Mouse (Mus musculus) heart, adult 18-20 months (tissue): ENCODE results near the gene Tacr2. TPM values are rescaled to one million over a fixed set of nuclear protein-coding genes. Genes with fewer than 3 reads are reported as not detected.

Experiments
- DNase-seq, 2 experiments: peaks; one replicate each; pipeline ENCODE4 v3.0.0; 2021 to 2022; ENCODE audit warnings: mixed read lengths in 1 of 2
- long read RNA-seq, 2 experiments: library from polyadenylated mRNA; stranded (forward); transcript quantifications; one replicate each; pipeline ENCODE4 v2.0.0; 2021
- total RNA-seq, 2 experiments: library from RNA; stranded (reverse); gene quantifications; 2 replicates each; pipeline ENCODE4 v1.2.3; 2021

Tacr2 gene
- not detected for total RNA-seq
- long read RNA-seq, experiment 1: 0 reads
- long read RNA-seq, experiment 2: 0 reads

DNA sequence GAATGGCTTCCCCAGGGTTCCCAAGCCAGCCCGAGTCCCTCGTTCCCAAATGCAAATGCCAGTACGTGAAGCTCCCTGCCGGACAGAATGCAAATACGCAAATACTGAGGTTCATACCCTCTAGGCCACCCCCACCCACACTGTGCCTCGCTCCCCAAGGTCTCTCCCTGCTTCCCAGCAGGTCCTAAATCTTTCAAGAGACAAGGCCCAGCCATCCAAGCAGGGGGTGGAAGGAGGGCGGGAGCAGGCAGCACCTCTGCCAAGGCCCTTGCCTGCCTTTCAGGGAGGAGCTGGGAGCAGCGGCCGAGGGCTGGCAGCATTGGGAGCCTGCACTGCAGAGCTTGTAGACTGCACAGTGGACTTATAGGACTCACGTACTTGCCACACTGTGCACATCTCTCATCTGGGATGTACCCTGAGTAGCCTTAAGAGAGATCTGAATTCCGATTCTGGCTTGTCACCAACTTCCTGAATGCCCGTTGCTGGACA, at the start of gene Tacr2:
TSS of gene Tacr2 (plus strand) at position 439 of the 489 bp plus-strand sequence.
- DNase-seq: no peak

DNA sequence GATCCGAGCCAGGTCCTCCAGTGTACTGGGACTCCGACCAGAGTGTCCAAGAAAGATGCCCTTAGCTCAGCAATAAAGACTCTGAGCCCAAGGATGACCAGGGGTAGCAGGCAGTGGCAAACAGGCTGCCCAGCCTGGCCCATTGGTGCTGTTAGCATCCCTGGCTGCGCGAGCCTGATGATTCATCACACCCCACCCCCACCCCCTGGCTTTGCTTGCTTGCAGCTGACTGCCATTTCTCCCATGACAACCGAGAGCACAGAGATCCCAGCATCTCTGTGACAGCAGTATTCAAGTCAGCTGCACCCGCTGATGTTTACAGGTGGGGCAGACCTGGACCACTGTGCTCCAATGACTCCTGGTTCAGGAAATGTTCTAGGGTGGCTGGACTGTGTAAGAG, 49.7 kb upstream of the Tacr2 start:
- no peak for DNase-seq

DNA sequence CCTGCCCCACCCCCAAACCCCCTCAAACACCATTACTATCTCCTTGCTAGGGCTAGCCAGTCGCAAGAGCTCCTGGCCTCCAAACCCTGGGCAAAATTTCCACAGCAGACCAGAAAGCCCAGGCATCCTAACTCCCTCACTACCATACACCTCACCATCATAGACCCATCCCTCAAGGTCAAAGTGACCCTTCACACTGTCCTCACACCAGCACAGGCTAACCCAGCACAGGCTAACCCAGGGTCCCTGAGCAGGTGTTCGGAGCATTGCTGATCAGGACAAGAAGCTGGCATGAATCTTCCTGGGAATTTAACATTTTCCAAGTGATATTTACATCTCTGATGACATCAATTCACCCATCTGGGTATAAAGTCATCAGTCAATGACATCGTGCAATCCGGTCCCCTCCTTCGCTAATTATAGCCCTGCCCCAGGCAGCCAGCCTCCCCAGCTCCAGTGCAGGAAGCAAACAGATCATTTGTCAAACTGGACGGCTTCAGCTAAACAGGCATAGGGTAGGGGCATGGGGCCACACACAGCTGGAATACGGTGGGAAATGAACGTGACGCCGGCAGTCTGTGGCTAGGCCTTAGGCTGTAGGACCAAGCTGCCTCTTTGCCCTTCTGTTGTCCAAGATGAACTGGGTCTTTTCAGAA, 43.9 kb upstream of the Tacr2 start:
- no peak for DNase-seq

DNA sequence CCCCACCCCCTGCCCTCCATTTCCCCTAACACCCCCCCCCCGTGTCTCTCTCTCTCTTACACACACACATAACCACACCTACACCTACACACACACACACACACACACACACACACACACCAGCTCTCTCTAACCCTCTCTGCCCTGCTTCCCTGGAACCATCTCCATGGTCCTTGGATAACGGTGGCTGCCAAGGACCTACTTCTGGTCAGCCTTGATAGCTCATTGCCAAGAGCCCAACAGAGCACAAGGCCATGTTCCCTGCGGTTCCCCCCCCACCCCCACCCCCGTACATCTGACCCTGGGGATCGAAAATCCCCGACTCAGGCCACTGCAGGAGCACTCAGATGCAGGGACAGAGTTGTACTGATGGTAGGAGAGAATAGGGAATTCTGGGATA, 40.9 kb upstream of the Tacr2 start:
- DNase-seq: no peak

DNA sequence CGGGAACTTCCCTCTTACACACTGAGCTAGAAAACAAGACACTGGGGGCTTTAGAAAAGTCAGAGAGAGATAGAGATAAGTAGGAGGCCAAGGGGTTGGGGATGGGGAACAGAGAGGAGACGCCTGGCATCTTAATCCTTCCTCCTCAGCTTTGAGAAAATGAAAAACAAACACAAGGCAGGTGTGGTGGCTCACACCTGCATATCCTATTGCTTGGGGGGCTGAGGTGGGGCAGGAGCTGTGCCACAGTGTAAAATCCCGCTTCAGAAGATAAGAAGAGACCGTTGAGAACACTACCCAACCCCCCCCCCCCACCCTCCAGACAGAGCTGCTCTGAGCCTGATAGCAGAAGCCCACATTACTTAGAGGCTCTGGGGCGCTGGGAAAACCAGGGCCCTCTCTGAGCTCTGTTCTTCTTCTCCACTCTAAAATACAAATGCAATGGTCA, 37.0 kb upstream of the Tacr2 start:
- no peak for DNase-seq

DNA sequence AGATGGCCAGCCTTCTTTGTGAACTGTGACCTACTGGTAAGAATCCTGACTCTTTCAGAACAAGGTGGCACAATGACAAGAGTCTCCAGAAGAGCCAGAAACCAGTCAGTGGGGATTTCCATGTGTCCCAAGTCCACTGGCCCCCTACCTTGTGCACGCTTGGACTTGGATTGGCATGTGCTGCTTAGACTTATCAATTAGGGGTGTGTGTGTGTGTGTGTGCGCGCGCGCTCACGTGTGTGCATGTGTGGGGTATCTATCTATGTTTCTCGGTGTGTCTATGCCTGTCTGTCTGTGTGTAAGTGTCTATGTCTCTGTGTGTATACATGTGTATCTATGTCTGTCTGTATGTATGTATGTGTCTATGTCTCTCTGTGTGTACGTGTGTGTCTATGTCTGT, 36.6 kb upstream of the Tacr2 start:
- no peak for DNase-seq

DNA sequence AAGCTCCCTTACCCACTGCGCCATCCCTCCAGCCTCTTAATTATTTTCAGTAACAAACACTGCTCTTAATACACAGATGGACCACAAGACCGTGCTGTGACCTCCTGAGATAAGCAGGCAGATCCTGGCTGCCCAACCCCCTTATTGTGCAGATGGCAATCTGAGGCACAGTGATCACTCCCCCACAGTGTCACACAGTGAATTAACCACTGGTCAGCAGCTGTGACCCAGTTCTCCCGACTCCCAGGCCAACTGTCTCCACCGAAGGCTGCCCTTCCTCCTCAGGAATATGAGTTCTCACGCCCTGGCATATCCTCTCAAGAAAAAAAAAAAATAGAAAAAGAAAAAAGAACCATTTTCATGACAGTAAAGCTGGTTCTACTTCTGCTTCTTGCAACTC, 35.6 kb upstream of the Tacr2 start:
- peak in 1 of 2 experiments; percentile 25 for DNase-seq

DNA sequence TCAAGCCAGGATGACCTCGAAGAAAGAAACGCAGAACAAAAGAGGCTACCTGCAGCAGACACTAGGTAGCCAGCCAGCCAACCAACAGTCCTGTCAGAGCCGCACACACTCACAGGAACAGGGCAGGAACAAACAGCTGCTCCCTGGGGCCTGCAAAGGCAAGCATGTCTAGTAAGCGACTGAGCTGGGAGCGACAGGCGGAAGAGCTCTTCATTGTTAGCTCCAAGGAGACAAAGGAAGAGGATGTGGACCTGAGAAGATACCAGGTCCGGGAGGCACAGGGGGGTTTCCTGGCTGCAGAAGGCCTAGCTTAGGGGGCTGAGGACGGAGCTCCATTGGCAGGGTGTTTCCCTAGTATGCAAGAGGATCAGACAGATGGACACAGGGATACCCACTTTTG, 35.0 kb upstream of the Tacr2 start:
- peak in 1 of 2 experiments; percentile 77 for DNase-seq

DNA sequence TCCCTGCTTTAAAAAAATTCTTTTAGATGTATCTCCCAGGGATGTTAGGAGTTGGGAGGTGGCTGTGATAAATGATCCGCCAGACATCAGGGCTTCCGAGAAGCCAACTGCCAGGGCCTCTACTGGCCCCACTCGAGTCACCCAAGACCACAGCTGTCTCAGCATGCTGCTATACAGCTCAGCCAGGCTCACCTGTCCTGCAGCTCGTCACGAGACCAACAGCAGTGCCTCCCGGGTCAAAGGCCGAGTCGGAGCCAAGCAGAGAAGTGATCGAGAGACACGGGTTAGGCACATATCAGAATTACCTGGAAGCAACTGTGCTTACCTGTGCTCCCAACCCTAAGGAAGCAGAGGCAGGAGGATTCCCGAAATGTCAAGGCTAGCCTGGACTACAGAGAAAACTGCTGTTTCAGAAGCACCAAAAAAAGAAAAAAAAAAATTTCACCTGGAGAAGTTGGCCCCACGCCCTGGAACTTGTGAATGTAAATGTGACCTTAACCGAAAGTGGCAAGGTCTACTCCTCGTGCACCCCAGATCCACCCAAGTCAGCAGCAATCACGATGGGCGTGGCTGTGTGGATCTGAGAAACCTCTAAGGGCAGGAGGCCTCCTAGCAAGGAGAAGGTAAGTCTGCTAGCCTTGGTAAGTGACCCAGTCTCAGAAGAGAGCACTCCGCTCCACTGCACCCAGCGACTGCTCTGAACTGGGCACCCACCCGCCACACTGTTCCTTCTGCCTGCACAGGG, 34.0 kb upstream of the Tacr2 start:
- no peak for DNase-seq

DNA sequence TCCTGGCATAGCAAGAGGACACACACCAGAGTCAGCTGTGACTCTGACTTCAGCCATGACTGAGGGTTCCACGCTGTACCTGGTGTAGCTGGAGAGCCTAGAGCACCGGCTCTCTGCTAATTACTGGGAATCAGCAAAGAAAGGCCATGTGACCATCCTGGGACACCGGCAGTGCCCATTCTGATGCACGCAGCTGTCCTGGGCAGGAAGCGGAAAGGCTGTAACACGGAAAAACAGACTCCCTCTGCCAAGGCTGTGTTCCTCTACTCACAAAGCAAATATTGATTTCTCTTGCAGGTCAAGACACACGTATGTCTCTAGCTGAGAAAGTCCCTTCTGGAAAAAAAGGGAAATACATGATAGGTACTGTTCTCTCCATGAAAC, 33.5 kb upstream of the Tacr2 start:
- DNase-seq: peak in 1 of 2 experiments; percentile 27

DNA sequence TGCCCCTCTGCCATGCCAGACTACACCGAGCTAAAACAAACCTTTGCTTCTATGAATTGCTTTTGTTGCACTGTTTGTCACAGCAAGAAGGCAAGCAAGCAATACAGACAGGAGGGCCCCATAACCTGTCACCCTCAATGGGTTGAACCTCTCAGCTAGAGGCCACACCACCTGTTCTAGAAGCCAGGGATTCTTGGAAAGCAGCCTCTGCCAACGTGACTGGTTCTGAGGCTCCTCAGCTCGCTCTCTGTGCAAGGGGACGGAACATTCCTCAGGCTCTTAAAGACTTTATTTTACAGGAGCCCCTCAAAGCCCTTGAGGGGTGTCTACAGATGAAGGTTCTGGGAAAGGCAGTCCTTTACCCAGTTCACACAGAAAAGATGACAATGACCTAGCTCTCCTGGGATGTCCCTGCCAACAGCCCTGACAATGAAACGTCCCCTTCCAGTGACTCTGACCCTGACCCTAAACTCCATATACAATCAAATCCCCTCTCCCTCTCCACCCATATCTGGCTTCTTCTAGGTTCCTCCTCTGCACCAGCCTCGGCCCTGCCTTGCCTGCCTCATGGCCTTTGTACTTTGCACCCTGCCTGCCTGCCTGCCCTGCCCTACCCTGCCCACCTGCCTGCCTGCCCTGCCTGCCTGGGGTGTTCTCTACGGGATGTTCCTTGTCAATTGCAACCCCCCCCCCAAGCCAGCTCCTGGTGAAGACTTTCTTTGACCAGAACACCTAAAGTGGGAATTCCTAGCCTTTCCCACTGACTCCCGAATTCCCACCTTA, 31.3 kb upstream of the Tacr2 start:
- DNase-seq: no peak

DNA sequence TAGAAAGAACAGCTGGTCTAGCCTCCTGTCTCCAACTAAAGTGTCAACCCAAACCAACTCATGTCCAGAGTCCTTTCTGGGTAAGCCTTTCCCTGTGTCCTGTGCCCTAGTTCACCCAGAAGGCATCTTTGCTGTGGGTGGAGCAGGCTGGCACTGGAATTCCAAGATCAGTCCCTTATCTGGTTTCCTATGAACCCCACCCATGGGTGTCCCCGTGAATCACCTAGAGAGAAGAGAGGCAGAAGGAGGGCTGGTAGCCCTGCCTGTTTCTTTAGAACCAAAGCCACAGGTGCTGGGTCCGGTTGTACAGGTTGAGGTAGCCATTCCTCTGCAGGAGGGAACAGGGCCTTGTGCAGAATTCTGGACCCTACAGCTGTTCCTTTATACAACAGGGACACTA, 30.6 kb upstream of the Tacr2 start:
- DNase-seq: no peak

DNA sequence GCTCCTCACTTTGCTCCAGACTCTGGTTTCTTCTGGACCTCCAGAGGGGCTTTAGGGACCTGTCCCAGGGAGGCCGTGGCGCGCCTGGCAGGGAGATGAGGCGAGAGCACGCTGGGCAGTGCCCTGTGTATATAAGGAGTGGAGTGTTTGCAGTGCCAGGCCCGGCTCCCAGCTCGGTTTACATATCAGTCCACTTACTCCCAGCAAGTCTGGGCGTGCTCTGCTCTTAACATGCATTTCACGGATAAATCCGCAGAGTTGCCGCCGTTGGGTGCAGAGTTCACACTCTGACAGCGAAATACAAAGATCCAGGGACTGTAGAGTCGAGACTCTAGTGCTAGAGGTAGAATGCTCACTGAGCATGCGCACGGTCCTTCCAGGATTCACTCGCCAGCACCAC, 29.5 kb upstream of the Tacr2 start:
- no peak for DNase-seq

DNA sequence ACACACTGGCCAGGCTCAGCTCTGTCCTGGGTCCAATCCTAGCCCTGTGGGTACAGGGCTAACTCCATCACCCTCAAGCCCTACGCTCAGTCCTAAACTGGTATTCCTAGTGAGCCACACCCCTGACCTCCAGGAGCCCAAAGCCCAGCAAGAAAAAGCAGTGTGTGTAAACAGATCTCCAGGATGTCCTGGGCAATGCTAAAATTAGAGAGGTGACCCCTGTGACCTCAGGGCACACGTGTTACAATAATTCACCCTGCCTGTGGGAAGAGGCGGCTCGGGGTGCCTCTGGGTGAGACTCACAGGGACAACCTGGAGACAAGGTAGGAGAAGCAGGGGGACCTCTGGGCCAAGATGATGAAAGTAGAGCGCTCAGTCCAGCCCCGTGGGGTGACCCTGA, 28.0 kb upstream of the Tacr2 start:
- DNase-seq: peak in 1 of 2 experiments; percentile 37

DNA sequence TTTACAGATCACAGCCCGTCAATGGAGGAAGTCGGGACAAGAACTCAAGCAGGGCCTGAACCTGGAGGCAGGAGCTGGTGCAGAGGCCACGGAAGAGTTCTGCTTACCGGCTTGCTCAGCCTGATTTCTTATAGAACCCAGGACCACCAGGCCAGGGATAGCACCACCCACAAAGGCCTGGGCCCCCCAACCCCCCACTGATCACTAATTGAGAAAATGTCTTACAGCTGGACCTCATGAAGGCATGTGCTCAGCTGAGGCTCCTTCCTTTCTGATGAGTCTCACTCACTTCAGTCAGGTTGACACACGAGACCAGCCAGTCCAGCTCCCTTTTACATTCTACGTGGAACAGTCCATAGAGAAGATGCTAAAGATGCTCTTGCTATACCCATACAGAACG, 26.4 kb upstream of the Tacr2 start:
- DNase-seq: no peak

DNA sequence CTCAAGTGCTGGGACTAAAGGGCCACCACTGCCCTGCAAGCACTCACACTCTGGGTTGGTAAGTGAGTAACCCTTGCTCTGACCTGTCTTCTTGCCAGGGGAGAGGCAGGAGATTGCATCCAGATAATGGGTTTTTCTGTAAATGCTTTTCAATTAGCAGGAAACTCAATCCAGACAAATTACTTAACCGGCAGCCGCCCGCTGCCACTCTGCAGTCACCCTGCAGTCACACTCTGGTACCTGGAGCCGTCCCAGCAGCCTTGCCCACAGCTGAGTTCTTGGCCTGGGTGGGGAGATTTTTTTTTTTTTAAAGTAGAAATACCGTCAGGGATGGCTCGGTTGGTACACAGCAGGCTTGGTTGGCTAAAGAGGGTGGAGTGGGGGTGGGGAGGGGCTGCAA, 24.1 kb upstream of the Tacr2 start:
- no peak for DNase-seq

DNA sequence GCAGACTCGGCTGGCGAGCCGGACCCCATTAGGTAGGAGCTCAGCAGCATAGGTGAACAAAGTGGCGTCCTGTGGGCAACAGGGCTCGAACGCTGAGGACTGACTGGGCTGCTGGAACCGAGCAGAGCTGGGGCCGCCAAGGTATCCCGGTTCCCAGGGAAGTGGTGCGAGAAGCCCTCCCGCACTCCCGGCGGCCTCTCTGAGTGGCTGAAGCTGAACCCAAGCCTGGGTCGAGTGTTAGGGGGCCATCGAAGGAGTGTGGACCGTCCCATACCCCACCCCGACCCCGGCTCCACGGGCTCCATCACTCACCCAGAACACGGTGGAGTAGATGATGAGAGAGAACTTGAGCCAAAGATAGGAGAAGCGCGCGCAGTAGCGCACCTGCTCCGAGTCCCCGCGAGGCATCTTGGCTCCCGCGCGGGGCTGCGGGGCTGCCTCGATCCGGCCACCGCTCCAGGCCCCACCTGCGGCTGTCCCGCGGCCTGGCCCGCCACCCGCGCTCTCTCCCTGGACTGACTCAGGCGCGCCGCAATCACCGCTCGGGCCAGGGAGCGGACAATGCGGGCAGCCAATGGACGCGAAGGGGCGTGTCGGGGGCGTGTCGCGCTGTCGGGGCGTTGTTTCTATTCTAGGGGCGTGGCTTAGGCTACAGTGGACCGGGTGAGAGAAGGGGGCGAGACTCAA, 21.4 kb upstream of the Tacr2 start, which contains the start of gene Tspan15:
TSS of gene Tspan15 (minus strand) at position 544 of the 687 bp plus-strand sequence.
- peak; percentile 95 for DNase-seq

DNA sequence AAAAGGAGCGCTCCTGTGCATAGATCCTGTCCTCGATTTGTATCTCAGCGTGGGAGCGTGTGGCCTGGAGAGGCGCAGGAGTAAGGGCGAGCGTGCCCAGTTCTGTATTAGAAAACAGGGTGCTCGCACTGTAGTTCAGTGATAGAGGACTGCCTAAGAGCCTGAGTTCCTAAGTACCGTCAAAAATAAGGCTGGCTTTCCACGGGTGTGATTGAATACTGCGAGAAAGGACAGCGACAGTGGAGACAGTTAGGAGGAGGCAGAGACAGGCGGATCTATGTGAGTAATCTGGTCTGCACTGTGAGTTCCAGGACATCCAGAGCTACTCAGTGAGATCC, 20.9 kb upstream of the Tacr2 start:
- no peak for DNase-seq

DNA sequence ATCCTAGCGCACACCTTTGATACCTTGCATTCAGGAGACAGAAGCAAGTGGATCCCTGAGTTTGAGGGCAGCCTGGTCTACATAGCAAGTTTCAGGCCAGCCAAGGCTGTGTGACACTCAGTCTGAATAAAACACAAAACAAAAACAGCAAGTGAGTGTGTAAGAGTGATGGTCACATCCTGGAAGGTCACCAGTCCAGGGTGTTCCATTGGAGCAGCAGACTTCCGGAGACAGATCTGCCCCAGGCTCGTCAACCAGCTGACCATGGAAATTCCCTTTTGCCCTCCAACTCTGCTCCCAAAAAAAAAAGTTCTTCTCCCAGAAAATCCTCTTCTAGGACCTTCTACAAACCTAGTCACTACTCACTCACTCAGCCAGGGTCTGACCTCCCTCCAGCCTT, 20.4 kb upstream of the Tacr2 start:
- DNase-seq: peak in 1 of 2 experiments; percentile 43

DNA sequence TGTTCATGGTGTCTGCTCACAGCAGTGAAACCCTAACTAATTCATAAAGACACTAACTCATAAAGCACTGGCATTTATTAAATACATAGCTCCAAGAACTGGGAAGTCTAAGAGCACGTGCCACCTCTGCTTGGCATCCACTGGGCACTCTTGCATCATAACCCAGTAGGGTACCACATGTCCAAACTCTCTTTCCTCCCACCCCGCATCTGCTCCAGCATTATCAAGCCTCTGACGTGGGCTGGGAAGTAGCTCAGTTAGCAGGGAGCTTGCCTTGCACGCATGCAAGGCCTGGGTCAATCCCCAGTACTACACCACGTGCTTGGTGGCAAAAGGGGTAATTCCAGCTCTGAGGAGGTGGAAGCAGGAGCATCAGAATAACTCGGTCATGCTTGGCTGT, 16.1 kb upstream of the Tacr2 start:
- no peak for DNase-seq

DNA sequence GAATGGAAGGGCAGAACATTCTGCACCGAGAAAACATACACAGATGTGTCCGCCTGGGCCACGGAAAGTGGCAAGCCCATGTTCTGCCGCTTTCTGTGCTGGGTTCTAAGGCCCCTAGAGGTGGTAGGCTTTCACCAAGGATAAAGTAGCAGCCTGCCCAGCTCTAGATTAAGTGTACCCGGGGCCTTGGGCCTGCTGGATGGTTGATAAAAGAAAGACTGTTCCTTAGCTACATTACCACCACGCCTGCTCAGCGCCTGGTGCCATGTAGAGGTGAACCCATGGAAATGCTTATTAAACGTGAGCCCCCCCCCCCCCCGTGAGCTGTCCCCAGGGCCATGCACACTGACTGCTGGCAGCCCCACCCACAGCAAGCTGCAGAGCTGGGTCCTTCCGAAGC, 15.0 kb upstream of the Tacr2 start:
- DNase-seq: no peak

DNA sequence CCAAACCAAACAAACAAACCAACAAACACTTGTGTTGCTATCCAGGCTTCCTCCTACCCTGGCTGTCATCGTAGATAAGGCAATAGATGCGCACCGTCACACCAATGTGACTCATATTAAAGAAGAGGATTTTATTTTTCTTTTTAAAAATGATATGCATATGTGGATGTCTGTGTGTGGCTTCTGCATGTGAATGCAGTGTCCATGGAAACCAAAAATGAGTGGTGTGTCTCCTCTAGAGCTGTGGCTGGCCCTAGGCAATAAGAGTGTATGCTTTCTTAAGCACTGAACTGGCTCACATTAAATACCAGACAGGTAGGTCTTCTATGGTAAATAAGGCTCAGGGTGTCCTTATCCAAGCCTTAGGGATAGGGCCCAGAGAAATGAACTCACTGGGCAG, 13.6 kb upstream of the Tacr2 start:
- no peak for DNase-seq
